Mouse (Mus musculus) midbrain, embryonic 14.5 days (tissue): ENCODE data around the gene Crebbp. TPM values are rescaled to one million over a fixed set of nuclear protein-coding genes. Genes with fewer than 3 reads are reported as not detected.

ENCODE experiments used
- ATAC-seq: fragments of 200-750 bp; cut with Nextera tagmentation; 2 replicates; pipeline ENCODE4 v1.8.0; 2017; ENCODE audit warnings: moderate number of reproducible peaks, moderate library complexity; ENCODE audit not compliant: low FRiP score, low TSS enrichment
- DNase-seq: peaks from one replicate; pipeline ENCODE4 v3.0.0-alpha.2; 2015
- H3K27ac ChIP-seq: fragments of 300-500 bp; sonication (generic); replicated peaks from 2 replicates; pipeline ENCODE4 v1.5.1; 2014; ENCODE audit warnings: mild to moderate bottlenecking, low read depth, low read length, moderate library complexity
- H3K27me3 ChIP-seq: fragments of 300-500 bp; sonication (generic); 2 replicates; pipeline ENCODE4 v1.6.1; 2014; ENCODE audit warnings: low read length, control low read depth, mixed read lengths; ENCODE audit not compliant: control insufficient read depth, insufficient read depth
- H3K36me3 ChIP-seq: fragments of 300-500 bp; sonication (generic); 2 replicates; pipeline ENCODE4 v1.6.1; 2014; ENCODE audit warnings: low read length, control low read depth; ENCODE audit not compliant: control insufficient read depth, insufficient read depth
- H3K4me1 ChIP-seq: fragments of 300-500 bp; sonication (generic); 2 replicates; pipeline ENCODE4 v1.6.1; 2014; ENCODE audit warnings: mild to moderate bottlenecking, antibody characterized with exemption, low read length, control low read depth; ENCODE audit not compliant: control insufficient read depth, insufficient read depth
- H3K4me2 ChIP-seq: fragments of 300-500 bp; sonication (generic); 2 replicates; pipeline ENCODE4 v1.6.1; 2014; ENCODE audit warnings: mild to moderate bottlenecking, low read length, moderate library complexity
- H3K4me3 ChIP-seq: fragments of 300-500 bp; sonication (generic); replicated peaks from 2 replicates; pipeline ENCODE4 v1.5.1; 2014; ENCODE audit warnings: low read depth, low read length
- H3K9ac ChIP-seq: fragments of 300-500 bp; sonication (generic); replicated peaks from 2 replicates; pipeline ENCODE4 v1.6.1; 2014; ENCODE audit warnings: mild to moderate bottlenecking, low read length, moderate library complexity
- H3K9me3 ChIP-seq: fragments of 300-500 bp; sonication (generic); 2 replicates; pipeline ENCODE4 v1.6.1; 2016; ENCODE audit warnings: low read length, control low read depth, mixed read lengths; ENCODE audit not compliant: control insufficient read depth
- WGBS: fragments of 180-500 bp; shearing (Covaris S2); extraction: QIAGEN DNeasy Blood & Tissue Kit; methylation state at CpG from one replicate; pipeline ENCODE4 v1.1.7; 2014; 5-methylcytosine and 5-hydroxymethylcytosine counted together
- microRNA-seq: library from miRNA; unstranded; fragments of <30 nt; microRNA quantifications from one replicate; pipeline ENCODE4, GENCODE M21; 2016
- polyA plus RNA-seq: library from polyadenylated mRNA; unstranded; fragments of >200 nt; fragmentation: Nextera tagmentation; extraction: Ambion mirVana; gene quantifications from 2 replicates; pipeline ENCODE4 v1.2.1, GENCODE M21; 2014

Crebbp gene
- polyA plus RNA-seq, 1 experiment from 2014 or later = 48.7 TPM

GRCm38 (mm10) chr16:4032341-4032748 lies 181.5 kb downstream of the Crebbp start:
- Histone ChIP-seq H3K36me3 (peaks cover 11% of the 10 kb centered on the region), H3K27ac (no peak overlapping the region), H3K4me2 (no peak overlapping the region), H3K9ac (no peak overlapping the region), H3K27me3 (no peaks in the 10 kb centered on the region), H3K4me3 (no peak overlapping the region), H3K4me1 (no peaks in the 10 kb centered on the region), H3K9me3 (no peaks in the 10 kb centered on the region)
- ATAC-seq (no peak), DNase-seq (no peak)
- WGBS = 94% methylated on average over 6 of the region's 6 CpGs

GRCm38 (mm10) chr16:4031441-4032274 lies 182.1 kb downstream of the Crebbp start:
- H3K4me2 ChIP-seq = no peak overlapping the region
- ATAC-seq = no peak
- no peak overlapping the region for H3K4me3 ChIP-seq
- H3K27ac ChIP-seq = no peak overlapping the region
- H3K9ac ChIP-seq = no peak overlapping the region
- H3K36me3 ChIP-seq = peaks cover 4% of the 10 kb centered on the region
- no peaks in the 10 kb centered on the region for H3K4me1 ChIP-seq
- 74% methylated on average over 4 of the region's 6 CpGs for WGBS
- DNase-seq = no peak
- no peaks in the 10 kb centered on the region for H3K27me3 ChIP-seq
- no peaks in the 10 kb centered on the region for H3K9me3 ChIP-seq

Small RNA genes within 50 kb of the gene (microRNA-seq; reads per million reads assigned to microRNA genes)
- gene Gm23413 = not detected

Other genes starting within 250 kb of the Crebbp start
- 0.66 and 1.2 TPM in 2 replicates for gene Nlrc3, start 237.4 kb downstream of the Crebbp start, polyA plus RNA-seq
- gene Slx4, start 210.2 kb downstream of the Crebbp start, polyA plus RNA-seq = 30.0 and 40.0 TPM in 2 replicates
- 5.9 and 7.0 TPM in 2 replicates for gene Dnase1, start 177.1 kb downstream of the Crebbp start, polyA plus RNA-seq
- gene Trap1, start 136.2 kb downstream of the Crebbp start, polyA plus RNA-seq = 47.0 and 49.2 TPM in 2 replicates
- 5.3 and 5.8 TPM in 2 replicates for gene Adcy9, start 206.5 kb upstream of the Crebbp start, polyA plus RNA-seq